Mouse (Mus musculus): Measurements from ENCODE around the gene Gm49366.
"Not testable (repeated sequence)": the region's sequence is repeated elsewhere in the genome, so short reads cannot be mapped to it uniquely, and the experiment has no call there.

Gene Gm49366

GRCm38 (mm10) chr12:84038691-84039111 is at the start of gene Gm49366:
TSS of gene Gm49366 (plus strand) at chr12:84038935.
- DNase-seq (ENCODE audit: low read depth, low spot score): not testable (repeated sequence)

- DNase-seq (ENCODE audit: low read depth, low spot score): no peak
Measured at GRCm38 (mm10) chr12:83989378-83989777, 49.4 kb upstream of the Gm49366 start.

DNA sequence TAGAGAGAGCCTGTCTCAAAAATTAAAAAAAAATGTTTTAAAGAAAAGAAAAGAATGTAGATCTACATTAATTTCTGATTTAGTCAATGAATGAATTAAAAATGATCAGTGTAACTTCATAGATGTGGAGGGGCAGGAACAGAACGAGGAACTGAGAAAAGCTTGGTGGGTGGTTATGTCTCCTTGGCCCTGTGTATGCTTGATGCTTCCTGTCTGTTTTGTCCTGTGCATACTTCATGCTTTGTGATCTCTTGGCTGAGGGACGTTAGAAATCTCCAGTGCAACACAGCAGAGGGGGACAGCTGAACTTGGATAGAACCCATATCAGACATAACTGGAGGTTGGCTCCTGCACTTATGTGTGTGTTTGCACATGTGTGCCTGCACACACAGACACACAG is 41.5 kb upstream of the Gm49366 start:
- no peak for DNase-seq (ENCODE audit: low read depth, low spot score)

DNA sequence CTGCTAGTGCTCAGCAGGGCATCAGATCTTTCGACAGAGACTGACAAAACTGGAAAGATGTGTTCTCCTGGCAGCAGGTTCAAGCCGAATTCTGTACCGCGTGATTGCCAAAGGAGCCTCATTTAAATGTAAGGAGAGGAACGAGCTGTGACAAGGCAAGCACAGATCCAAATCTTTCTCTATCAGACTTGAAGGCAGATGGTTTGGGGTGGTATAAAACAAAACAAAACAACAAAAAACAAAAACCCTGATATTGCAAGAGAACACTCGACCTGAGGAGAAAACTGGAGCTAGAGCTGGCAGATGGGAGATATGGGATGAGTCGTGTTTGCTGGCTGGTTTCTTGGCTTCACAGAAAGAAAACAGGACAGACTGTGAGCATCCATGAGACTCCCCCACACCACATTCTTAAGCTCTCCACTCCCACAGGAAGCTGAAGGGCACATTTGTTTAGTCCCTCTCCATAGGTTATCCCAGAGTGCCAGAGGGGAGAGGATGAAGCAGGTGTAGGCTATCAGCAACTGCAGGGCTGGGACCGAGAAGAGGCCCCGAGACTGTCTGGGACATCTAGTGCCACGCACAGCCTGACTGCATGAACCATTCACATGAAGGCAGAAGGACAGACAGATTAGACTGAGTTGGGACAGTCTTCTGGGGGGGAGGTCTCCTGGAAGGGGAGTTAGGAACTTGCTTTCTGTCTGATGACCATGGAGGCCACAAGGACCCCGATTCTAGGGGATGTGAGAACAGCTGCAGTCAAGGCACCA is 40.2 kb upstream of the Gm49366 start:
- DNase-seq (ENCODE audit: low read depth, low spot score): no peak

- DNase-seq (ENCODE audit: low read depth, low spot score): not testable (repeated sequence)
Measured at GRCm38 (mm10) chr12:83999237-83999636, 39.5 kb upstream of the Gm49366 start.

GRCm38 (mm10) chr12:84000418-84000817 is 38.3 kb upstream of the Gm49366 start:
- DNase-seq (ENCODE audit: low read depth, low spot score): no peak

DNA sequence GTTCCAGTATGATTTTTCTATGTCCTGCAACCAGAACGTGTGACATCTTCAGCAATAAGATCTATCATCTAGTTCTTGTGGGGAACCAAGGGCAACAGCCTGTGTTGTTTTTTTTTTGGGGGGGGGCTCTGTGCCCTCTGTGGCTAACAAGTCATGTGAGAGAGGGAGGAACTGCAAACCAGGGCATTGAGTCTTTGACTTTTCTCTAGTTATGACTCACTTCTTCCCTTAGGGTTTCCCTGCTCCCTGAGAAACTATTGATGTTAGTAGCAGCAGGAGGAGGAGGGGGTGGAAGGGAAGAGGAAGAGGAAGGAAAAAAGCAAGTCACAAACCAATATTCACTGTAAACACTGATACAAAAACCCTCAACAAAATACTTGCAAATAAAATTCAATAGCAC is 34.9 kb upstream of the Gm49366 start:
- DNase-seq (ENCODE audit: low read depth, low spot score): no peak

DNA sequence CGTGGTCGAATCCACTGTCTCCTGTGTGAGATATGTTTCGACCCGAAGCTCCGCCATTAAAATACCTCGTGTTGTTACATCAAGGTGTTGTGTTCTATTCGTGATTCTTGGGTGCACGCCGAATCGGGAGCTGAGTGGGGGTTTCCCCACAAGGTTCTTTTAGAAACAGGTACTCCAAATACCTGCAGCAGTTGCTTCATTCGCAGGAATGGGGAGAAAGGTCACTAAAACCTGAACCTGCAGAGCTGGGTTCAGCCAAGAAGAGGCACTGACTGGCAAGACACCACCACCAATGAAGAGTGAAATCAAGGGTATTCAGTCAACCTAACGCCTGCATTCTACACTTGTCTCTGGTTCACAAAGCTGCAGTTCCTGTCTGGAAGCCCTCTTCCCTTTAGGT is 30.5 kb upstream of the Gm49366 start:
- no peak for DNase-seq (ENCODE audit: low read depth, low spot score)

DNA sequence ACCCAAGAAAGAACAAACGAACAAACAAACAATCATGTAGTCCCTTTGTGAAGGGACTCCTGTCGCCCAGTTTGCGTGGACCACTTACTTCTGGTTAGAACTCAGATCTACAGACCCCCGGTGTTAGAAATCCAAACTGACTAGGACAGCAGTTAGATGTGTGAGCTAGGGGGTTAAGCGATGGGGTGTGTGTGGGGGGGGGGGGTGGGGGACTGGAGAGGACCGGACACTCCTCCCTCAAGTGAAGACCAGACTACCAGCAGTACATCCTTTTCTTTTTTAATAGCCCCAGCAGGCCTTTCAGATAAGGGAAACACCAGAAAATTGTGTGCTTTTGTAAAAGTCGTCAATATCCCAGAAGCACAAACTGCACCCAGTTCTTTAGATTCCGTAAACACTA is 30.0 kb upstream of the Gm49366 start:
- no peak for DNase-seq (ENCODE audit: low read depth, low spot score)

DNA sequence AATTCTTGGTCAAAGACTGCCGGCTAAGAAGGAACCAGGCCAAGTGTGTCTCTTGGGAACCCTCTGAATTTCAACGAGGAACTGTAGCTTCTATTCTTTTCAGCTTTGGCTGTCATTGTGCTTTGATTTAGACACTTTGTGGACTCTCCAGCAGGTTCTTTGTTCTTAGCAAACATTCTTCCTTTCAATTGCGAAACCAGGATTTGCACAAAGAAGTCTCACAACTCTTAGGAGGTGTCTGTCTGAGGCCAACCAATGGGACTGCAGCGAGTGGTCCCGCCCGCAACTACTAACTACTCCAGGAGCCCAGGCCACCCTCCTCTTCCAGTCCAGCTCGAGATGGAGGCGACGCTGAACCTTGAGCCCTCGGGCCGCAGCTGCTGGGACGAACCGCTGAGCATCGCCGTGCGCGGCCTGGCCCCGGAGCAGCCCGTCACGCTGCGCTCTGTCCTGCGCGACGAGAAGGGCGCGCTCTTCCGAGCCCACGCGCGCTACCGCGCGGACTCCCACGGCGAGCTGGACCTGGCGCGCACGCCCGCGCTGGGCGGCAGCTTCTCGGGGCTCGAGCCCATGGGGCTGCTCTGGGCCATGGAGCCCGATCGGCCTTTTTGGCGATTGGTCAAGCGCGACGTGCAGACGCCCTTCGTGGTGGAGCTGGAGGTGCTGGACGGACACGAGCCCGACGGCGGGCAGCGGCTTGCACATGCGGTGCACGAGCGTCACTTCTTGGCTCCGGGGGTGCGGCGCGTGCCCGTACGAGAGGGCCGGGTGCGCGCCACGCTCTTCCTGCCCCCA is 29.4 kb upstream of the Gm49366 start, which contains the start of gene Acot1:
Gene Acot1, plus strand, starts transcription at position 320 of the 795 bp plus-strand sequence.
- DNase-seq (ENCODE audit: low read depth, low spot score): not testable (repeated sequence)

DNA sequence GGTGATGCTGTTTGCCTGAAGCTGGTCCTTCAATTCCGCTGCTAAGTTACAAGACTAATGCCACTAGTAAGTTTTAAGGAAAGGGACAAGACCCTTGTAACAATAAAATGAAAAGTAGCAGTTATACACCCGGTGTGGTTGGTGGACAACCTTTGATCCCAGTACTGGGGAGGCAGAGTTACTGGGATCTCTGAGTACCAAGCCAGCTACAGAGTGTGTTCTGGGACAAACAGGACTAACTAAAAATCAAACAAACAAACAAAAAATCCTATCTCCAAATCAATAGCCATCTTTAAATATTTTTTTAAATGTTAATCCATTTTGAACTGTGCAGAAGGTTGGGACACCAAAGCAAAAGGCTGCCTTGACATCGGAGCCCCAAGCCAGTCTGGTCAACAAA is 28.5 kb upstream of the Gm49366 start:
- DNase-seq (ENCODE audit: low read depth, low spot score): no peak

DNA sequence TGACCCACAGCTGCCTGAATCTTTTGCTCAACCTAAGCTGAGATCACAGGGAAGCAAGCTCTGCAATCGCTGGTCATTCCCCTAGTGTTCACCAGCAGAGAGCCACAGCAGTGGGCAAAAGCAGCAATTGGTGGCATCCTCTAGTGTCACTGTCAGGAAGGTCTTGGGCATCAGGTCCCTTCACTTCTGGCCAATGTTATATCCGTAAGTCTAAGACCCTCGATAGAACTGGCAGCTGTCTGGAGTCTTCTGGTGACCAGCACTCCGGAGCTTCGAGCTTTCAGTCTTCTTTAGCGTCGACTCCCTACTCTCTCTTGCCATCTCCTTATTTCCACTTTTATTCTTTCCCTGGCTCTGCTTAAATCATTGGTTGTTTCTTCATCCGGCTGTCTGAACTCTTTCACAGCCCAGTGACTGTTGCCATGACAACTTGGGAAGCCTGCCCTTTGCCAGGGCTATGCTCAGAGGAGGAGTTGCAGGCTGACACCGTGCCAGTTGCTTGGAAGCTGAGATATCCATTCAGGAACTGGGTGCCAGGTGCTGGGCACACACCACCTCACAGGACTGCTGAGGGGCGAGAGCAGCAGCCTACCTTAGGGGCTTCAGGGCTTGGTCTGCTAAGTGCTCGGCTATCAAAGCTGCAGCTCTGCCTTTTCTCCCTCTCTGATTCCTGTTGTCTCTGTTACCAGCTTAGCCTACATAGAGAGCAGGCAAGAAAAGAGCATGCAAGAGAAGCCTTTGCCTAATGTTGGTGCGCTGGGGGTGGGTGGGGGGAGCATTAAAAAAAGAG is 27.3 kb upstream of the Gm49366 start:
- no peak for DNase-seq (ENCODE audit: low read depth, low spot score)

GRCm38 (mm10) chr12:84013130-84013529 is 25.6 kb upstream of the Gm49366 start:
- no peak for DNase-seq (ENCODE audit: low read depth, low spot score)

DNA sequence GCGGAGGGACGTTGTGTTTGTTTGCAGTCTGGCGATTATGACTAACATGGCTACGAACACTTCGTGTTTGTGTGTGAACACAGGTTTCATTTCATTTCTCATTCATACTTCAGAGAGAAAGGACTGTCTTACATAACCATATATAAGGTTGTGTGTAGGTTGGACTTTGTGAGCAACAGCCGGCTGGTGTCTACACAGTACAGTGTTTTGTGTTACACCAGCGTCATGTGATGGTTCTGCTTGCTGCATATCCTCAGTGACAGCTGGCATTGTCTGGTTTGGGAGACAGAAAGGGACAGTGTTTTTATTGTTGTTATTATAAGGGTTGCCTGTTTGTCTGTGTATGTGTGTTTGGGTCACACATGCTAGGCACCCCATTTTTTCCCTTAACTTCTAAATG is 25.0 kb upstream of the Gm49366 start:
- no peak for DNase-seq (ENCODE audit: low read depth, low spot score)

- DNase-seq (ENCODE audit: low read depth, low spot score): not testable (repeated sequence)
Measured at GRCm38 (mm10) chr12:84020528-84020927, 18.2 kb upstream of the Gm49366 start.

DNA sequence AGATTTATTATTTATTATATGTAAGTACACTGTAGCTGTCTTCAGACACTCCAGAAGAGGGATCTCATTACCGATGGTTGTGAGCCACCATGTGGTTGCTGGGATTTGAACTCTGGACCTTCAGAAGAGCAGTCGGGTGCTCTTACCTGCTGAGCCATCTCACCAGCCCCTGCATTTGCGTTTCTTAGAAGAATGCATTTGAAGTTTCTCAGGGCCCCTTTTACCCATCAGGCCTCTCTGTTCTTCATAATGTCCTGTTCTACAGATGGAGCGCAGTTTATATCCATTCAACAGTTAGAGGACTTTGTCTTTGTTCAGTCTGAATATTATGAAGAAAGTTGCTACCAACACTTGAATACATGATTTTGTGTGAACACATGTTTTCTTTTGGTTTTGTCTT is 16.5 kb upstream of the Gm49366 start:
- DNase-seq (ENCODE audit: low read depth, low spot score): not testable (repeated sequence)

DNA sequence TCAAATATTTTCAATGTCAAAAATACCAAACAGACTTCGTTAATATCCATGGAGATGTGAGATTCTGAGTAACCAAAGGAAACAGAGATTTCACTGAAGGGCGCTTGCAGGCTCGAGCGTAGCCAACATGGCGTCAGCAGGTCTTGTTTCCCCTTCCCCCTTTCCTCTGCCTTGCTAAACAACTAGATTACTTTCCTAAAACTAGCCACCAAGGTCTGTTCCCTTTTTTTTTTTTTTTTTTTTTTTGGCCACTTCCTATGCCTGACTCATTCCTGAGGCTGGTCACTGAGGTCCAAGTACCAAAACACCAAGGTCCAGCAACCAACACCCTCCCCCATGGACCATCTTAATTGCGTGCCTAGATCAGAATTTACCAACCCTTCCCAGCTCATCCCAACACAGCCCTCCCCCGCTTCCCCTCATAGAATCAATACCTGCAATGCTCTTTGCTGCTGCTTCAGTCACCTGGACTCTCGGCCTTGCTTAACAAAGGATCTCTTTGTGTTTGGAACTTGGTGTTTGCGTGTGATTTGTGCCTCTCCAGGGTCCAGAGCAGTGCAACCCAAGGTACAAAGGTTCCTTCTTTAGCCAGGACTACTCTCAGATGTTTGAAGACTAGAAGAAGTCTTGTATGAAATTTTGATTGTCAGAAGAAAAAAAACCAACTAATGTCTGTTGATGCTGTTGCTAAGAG is 15.5 kb upstream of the Gm49366 start:
- no peak for DNase-seq (ENCODE audit: low read depth, low spot score)

- no peak for DNase-seq (ENCODE audit: low read depth, low spot score)
Measured at GRCm38 (mm10) chr12:84025888-84026287, 12.8 kb upstream of the Gm49366 start.

DNA sequence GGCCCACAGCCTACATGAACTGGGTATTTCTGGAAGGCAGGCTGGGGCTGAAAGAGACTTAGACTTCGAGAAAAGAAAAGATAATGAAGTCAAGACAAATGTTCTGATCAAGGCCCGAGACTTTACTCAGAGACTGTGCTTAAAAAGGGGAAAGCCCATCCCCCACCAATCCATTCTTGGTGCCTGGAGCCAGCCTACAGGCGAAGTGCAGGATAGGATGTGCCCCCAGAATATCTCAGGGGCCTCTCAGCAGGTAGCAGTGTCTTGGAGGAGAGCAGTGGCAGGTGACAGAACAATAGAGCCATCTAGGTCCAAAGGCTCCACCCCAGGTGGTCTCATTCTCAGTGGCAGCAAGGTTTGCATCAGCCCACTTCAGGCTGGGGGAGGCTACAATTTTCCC is 10.4 kb upstream of the Gm49366 start:
- not testable (repeated sequence) for DNase-seq (ENCODE audit: low read depth, low spot score)

- not testable (repeated sequence) for DNase-seq (ENCODE audit: low read depth, low spot score)
Measured at GRCm38 (mm10) chr12:84029043-84029442, 9.7 kb upstream of the Gm49366 start.

GRCm38 (mm10) chr12:84030659-84031332 is 7.9 kb upstream of the Gm49366 start:
- peak; percentile 40 for DNase-seq (ENCODE audit: low read depth, low spot score)
